Mouse (Mus musculus): ENCODE data around the gene Kcnab1. TPM values are rescaled to one million over a fixed set of nuclear protein-coding genes. Genes with fewer than 3 reads are reported as not detected.
A peak's percentile ranks its signal among the peaks of the same experiment; 100 is the strongest.

Gene Kcnab1
- total and polyA plus RNA-seq, 3 experiments = 0.38 to 0.81 (median 0.76) TPM

DNA sequence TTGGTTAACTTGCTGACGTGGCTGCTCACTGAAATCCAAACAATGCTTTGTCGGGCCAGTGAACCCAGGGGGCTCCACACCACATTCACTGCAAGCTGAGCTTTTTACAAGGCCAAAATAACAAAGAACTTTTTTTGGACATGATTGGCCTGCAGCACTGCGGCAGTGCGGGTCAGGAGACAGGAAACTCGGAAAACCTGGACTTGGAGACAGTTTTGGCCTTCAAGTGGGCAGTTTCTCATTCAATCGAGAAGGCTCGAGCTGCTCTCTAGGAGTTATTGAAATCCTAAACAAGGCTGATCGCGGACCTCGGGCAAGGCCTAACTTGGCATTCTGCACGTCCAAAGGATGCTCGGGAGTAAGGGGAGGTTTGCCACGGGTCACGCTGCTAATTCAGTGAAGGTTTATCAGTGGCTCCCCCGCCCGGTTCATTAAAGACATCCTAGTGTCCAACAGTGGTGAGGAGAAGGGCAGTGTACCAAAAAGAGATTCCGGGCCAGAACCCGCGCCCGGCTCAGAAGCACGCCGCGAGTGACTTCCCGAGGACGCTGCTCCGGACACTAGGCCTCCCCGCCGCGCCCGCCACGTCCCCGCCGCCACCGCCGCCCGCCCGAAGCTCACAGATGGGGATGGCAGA lies 282.7 kb downstream of the Kcnab1 start:
- Histone ChIP-seq H3K27me3 (replicated peaks) (no peaks in the 10 kb centered on the region), H3K9ac (ENCODE audit: insufficient read depth, low read depth) (peak overlapping the region; percentile 92), H3K79me2 (replicated peaks; ENCODE audit: control insufficient read depth, extremely low read depth, insufficient read depth, poor library complexity, severe bottlenecking) (peaks cover 41% of the 10 kb centered on the region), H3K4me3 (replicated peaks in 1 of 3; ENCODE audit: low read depth in 2 of 3, low read length in 2 of 3, poor library complexity in 1 of 3) (peak overlapping the region; percentile 87 to 96 (median 87)), H3K9me3 (replicated peaks; ENCODE audit: low read length) (no peaks in the 10 kb centered on the region), H3K4me2 (ENCODE audit: insufficient read depth, low read depth, poor library complexity, severe bottlenecking) (peak overlapping the region; percentile 81), H3K27ac (ENCODE audit: insufficient read depth, low read depth) (peak overlapping the region; percentile 55), H3K4me1 (ENCODE audit: control insufficient read depth in 1 of 2, insufficient read depth in 2 of 2) (peaks cover 0 to 14% of the 10 kb centered on the region in 2 experiments; a peak in 1 of 4 replicates), H3K36me3 (replicated peaks in 1 of 2; ENCODE audit: control insufficient read depth in 1 of 2, insufficient read depth in 1 of 2, low read length in 1 of 2) (peaks cover 18 to 32% of the 10 kb centered on the region in 2 experiments)
- no peak for TF ChIP-seq JUN (IDR thresholded peaks at IDR 0.05; ENCODE audit: insufficient read depth, low read depth, low read length)
- TF ChIP-seq MEF2A (IDR thresholded peaks at IDR 0.05; ENCODE audit: borderline replicate concordance, low read depth, low read length) = no peak
- 0 out of 4 replicates have a peak, but pooled peaks of 1 of the 2 experiments have one; percentile 13 for TF ChIP-seq CTCF (conservative IDR thresholded peaks at IDR 0.05 in 1 of 2, IDR thresholded peaks at IDR 0.05 in 1 of 2; ENCODE audit: low read depth in 2 of 2, low read length in 2 of 2)
- TF ChIP-seq ZC3H11A (IDR thresholded peaks at IDR 0.05; ENCODE audit: low read depth, low read length) = no peak
- TF ChIP-seq UBTF (IDR thresholded peaks at IDR 0.05; ENCODE audit: low read depth, low read length) = peak; percentile 56; the same call in 1 of the 2 replicates
- 0 out of 2 replicates have a peak, but pooled peaks have one; percentile 15 for TF ChIP-seq MAFK (IDR thresholded peaks at IDR 0.05; ENCODE audit: insufficient replicate concordance, low read length)
- no peak for TF ChIP-seq SIN3A (IDR thresholded peaks at IDR 0.05; ENCODE audit: low read length)
- TF ChIP-seq CHD1 (IDR thresholded peaks at IDR 0.05; ENCODE audit: low read depth, low read length) = no peak
- TF ChIP-seq MYC (IDR thresholded peaks at IDR 0.05; ENCODE audit: low read depth, low read length) = no peak; the same call in 1 of the 2 replicates
- dilution Hi-C loops (cut with MboI; ENCODE audit: extremely low pct_ligation_motif_present, extremely low pct_unique_long_range_greater_than_20kb, low sequenced_read_pairs) = no loop called here
- in situ Hi-C loops (cut with MboI; ENCODE audit: low pct_ligation_motif_present, low pct_unique_long_range_greater_than_20kb, low sequenced_read_pairs) = loop anchor here (25.0 kb wide), 1 partner anchor 270 kb away; the partner anchor contains the start of gene Lekr1
- DNase-seq (ENCODE audit: extremely low read depth) = peak; percentile 45

DNA sequence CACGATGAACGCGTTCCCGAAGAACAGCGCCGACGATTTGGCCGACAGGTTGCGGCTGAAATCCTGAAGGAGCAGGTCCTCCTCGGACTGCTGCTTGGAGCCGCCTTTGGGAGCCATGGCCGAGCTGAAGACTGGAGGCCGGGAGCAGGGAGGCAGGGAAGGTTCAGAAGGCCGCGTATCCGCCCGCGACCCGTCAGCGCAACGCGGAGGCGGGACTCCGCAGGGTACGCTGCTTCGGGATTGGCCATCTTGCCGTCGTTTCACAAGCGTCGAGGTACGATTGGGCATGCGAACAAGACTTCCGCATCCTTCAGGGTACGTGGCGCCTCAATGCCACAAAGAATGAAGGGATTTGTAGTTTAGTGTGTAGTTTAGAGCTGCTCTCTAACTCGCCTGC lies 283.2 kb downstream of the Kcnab1 start, which contains the start of gene Ssr3:
TSS of gene Ssr3 (minus strand) at position 203 of the 397 bp plus-strand sequence.
- Histone ChIP-seq H3K4me3 (replicated peaks in 1 of 3; ENCODE audit: low read depth in 2 of 3, low read length in 2 of 3, poor library complexity in 1 of 3) (peak within 1 kb of the TSS; percentile 87 to 96 (median 87)), H3K4me2 (ENCODE audit: insufficient read depth, low read depth, poor library complexity, severe bottlenecking) (peak within 1 kb of the TSS; percentile 81), H3K9me3 (replicated peaks; ENCODE audit: low read length) (no peaks in the 10 kb centered on the region), H3K36me3 (replicated peaks in 1 of 2; ENCODE audit: control insufficient read depth in 1 of 2, insufficient read depth in 1 of 2, low read length in 1 of 2) (peaks cover 13 to 26% of the 10 kb centered on the region in 2 experiments), H3K9ac (ENCODE audit: insufficient read depth, low read depth) (peak within 1 kb of the TSS; percentile 92), H3K27ac (ENCODE audit: insufficient read depth, low read depth) (peak within 1 kb of the TSS; percentile 55), H3K27me3 (replicated peaks) (no peaks in the 10 kb centered on the region), H3K79me2 (replicated peaks; ENCODE audit: control insufficient read depth, extremely low read depth, insufficient read depth, poor library complexity, severe bottlenecking) (peaks cover 37% of the 10 kb centered on the region), H3K4me1 (ENCODE audit: control insufficient read depth in 1 of 2, insufficient read depth in 2 of 2) (peaks cover 0 to 14% of the 10 kb centered on the region in 2 experiments; a peak in 1 of 4 replicates)
- DNase-seq (ENCODE audit: extremely low read depth) = peak; percentile 97
- dilution Hi-C loops (cut with MboI; ENCODE audit: extremely low pct_ligation_motif_present, extremely low pct_unique_long_range_greater_than_20kb, low sequenced_read_pairs) (no loop called here), in situ Hi-C loops (cut with MboI; ENCODE audit: low pct_ligation_motif_present, low pct_unique_long_range_greater_than_20kb, low sequenced_read_pairs) (loop anchor here (25.0 kb wide), 1 partner anchor 270 kb away; the partner anchor contains the start of gene Lekr1)
- TF ChIP-seq USF1 (IDR thresholded peaks at IDR 0.05; ENCODE audit: low read depth, low read length) (no peak), IRF4 (IDR thresholded peaks at IDR 0.05; ENCODE audit: low read depth, low read length) (peak; percentile 39; the same call in 1 of the 2 replicates), NRF1 (IDR thresholded peaks at IDR 0.05; ENCODE audit: low read depth, low read length) (peak; percentile 60), ETS1 (conservative IDR thresholded peaks at IDR 0.05; ENCODE audit: low read depth, low read length) (no peak), GABPA (IDR thresholded peaks at IDR 0.05; ENCODE audit: insufficient replicate concordance, low read depth, low read length) (peak; percentile 44; the same call in 1 of the 2 replicates), JUN (IDR thresholded peaks at IDR 0.05; ENCODE audit: insufficient read depth, low read depth, low read length) (no peak), SIN3A (IDR thresholded peaks at IDR 0.05; ENCODE audit: low read length) (peak; percentile 74), RAD21 (IDR thresholded peaks at IDR 0.05; ENCODE audit: low read depth, low read length) (no peak), MAZ (IDR thresholded peaks at IDR 0.05; ENCODE audit: low read depth, low read length) (no peak), MXI1 (IDR thresholded peaks at IDR 0.05; ENCODE audit: low read depth, low read length) (0 out of 2 replicates have a peak, but pooled peaks have one; percentile 30), HCFC1 (IDR thresholded peaks at IDR 0.05; ENCODE audit: low read depth, low read length) (peak; percentile 98), JUND (conservative IDR thresholded peaks at IDR 0.05; ENCODE audit: low read depth, low read length) (no peak), USF2 (conservative IDR thresholded peaks at IDR 0.05; ENCODE audit: low read depth, low read length) (no peak), ZMIZ1 (IDR thresholded peaks at IDR 0.05; ENCODE audit: low read depth, low read length) (peak; percentile 84), BHLHE40 (IDR thresholded peaks at IDR 0.05; ENCODE audit: low read depth, low read length) (no peak), EP300 (IDR thresholded peaks at IDR 0.05; ENCODE audit: low read length) (no peak), ZKSCAN1 (IDR thresholded peaks at IDR 0.05; ENCODE audit: borderline replicate concordance, low read depth, low read length) (no peak), CHD1 (IDR thresholded peaks at IDR 0.05; ENCODE audit: low read depth, low read length) (no peak), SMC3 (IDR thresholded peaks at IDR 0.05; ENCODE audit: low read depth, low read length) (no peak), POLR2A (IDR thresholded peaks at IDR 0.05; ENCODE audit: low read depth, low read length) (peak; percentile 88), CHD2 (IDR thresholded peaks at IDR 0.05; ENCODE audit: low read length) (peak; percentile 87), KAT2A (IDR thresholded peaks at IDR 0.05; ENCODE audit: insufficient replicate concordance, low read length) (peak; percentile 94; the same call in 1 of the 2 replicates), MAX (IDR thresholded peaks at IDR 0.05; ENCODE audit: low read length) (no peak), ELF1 (IDR thresholded peaks at IDR 0.05; ENCODE audit: low read depth, low read length) (peak; percentile 98), ZNF384 (IDR thresholded peaks at IDR 0.05; ENCODE audit: low read depth, low read length) (no peak)
